Mouse (Mus musculus) kidney, adult 9 months (tissue): ENCODE results near the gene Trim71.
"Not testable (repeated sequence)": the region's sequence is repeated elsewhere in the genome, so short reads cannot be mapped to it uniquely, and the experiment has no call there.

Experiments used
- DNase-seq: peaks from one replicate; pipeline ENCODE4 v3.0.0; 2022

Trim71 gene

GRCm38 (mm10) chr9:114525073-114525633, 39.0 kb downstream of the Trim71 start:
- DNase-seq, result no peak

GRCm38 (mm10) chr9:114522501-114522900, 41.7 kb downstream of the Trim71 start:
- DNase-seq, result no peak

GRCm38 (mm10) chr9:114522041-114522440, 42.1 kb downstream of the Trim71 start:
- DNase-seq, result no peak

GRCm38 (mm10) chr9:114520529-114520928, 43.6 kb downstream of the Trim71 start:
- not testable (repeated sequence) for DNase-seq

GRCm38 (mm10) chr9:114518812-114519477, 45.2 kb downstream of the Trim71 start:
- DNase-seq, result no peak

GRCm38 (mm10) chr9:114517924-114518497, 46.2 kb downstream of the Trim71 start:
- no peak for DNase-seq

GRCm38 (mm10) chr9:114515364-114515763, 48.8 kb downstream of the Trim71 start, which contains the start of gene C130032M10Rik:
TSS of gene C130032M10Rik (plus strand) at chr9:114515697.
- DNase-seq, result no peak

- no peak for DNase-seq
Observed at GRCm38 (mm10) chr9:114512831-114513230, 51.3 kb downstream of the Trim71 start.

- DNase-seq, result no peak
Observed at GRCm38 (mm10) chr9:114509785-114510184, 54.4 kb downstream of the Trim71 start.

- DNase-seq, result no peak
Observed at GRCm38 (mm10) chr9:114507421-114507820, 56.7 kb downstream of the Trim71 start.

- no peak for DNase-seq
Observed at GRCm38 (mm10) chr9:114506564-114506963, 57.6 kb downstream of the Trim71 start.

- no peak for DNase-seq
Observed at GRCm38 (mm10) chr9:114504816-114505215, 59.4 kb downstream of the Trim71 start, which contains the start of gene Ccr4. TSS of gene Ccr4 (minus strand) at chr9:114504916.

- DNase-seq, result no peak
Observed at GRCm38 (mm10) chr9:114502711-114503427, 61.3 kb downstream of the Trim71 start.

- DNase-seq, result no peak
Observed at GRCm38 (mm10) chr9:114501913-114502312, 62.3 kb downstream of the Trim71 start.

- no peak for DNase-seq
Observed at GRCm38 (mm10) chr9:114501111-114501510, 63.1 kb downstream of the Trim71 start.

GRCm38 (mm10) chr9:114499783-114500515, 64.2 kb downstream of the Trim71 start:
- peak; percentile 80 for DNase-seq

GRCm38 (mm10) chr9:114498218-114498617, 66.0 kb downstream of the Trim71 start:
- peak; percentile 86 for DNase-seq

GRCm38 (mm10) chr9:114496469-114496868, 67.7 kb downstream of the Trim71 start:
- no peak for DNase-seq

GRCm38 (mm10) chr9:114487481-114488258, 76.5 kb downstream of the Trim71 start:
- no peak for DNase-seq

- no peak for DNase-seq
Observed at GRCm38 (mm10) chr9:114486808-114487207, 77.4 kb downstream of the Trim71 start.

- no peak for DNase-seq
Observed at GRCm38 (mm10) chr9:114484771-114485170, 79.4 kb downstream of the Trim71 start.

- DNase-seq, result no peak
Observed at GRCm38 (mm10) chr9:114480940-114481339, 83.2 kb downstream of the Trim71 start.
